Mouse (Mus musculus) cerebellum, adult 11 months (tissue): ENCODE measurements around the gene Trpm3.
A peak's percentile ranks its signal among the peaks of the same experiment; 100 is the strongest.

ENCODE experiments used
- DNase-seq: peaks from one replicate; pipeline ENCODE4 v3.0.0; 2022

Gene Trpm3

DNA sequence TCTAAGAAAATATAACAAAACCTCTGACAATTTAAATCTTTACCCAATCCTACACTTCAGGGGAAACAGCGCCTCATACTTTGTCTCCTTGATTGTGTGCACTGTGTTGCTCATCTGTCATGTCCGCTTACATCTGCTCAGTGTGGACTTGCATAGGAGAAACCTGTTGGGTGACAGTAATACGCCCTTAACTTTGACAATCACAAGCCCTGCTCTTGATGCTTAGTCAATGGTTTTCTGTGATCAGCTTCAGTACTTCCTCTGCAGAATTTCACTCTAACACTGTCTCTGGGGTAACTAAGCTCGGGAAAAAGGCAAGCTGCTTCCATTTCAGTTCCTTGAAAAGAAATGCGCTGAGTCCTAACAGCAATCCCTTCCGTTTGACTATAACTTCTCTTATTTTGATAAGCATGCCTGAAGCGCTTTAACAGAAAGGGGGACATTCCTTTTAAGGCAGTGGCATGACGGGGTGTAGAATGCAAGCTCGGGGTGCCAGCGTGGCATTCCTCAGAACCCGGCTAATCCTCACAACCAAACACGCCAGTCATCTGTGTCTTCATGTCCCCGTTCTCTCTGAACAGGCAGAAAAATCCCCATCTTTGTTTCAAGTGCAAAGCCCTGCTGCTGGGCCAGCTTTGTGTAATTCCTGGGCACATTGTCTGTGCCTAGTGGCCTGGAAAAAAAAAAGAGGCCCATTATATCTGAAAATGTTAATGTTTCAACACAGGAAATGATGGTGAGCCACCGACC, 517.8 kb downstream of the Trpm3 start:
- DNase-seq = no peak

DNA sequence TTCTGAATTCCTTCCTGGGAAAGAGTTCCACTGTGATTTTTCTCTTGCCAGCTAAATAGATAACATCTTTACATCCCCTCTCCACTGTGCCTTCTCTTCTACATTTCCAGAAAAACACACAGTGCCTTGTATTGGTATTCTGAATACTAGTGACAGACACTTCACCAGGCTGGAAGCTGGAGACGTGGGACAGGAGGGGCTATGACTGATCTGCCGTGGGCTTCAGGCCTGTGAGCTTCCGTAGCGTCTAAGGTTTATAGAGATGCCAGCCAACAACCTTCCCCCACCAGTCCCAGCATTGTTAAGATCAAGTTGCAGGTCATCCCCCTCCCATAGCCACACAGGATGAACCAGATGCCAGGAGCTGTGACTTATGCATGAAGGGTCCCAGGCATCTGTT, 518.4 kb downstream of the Trpm3 start:
- no peak for DNase-seq

DNA sequence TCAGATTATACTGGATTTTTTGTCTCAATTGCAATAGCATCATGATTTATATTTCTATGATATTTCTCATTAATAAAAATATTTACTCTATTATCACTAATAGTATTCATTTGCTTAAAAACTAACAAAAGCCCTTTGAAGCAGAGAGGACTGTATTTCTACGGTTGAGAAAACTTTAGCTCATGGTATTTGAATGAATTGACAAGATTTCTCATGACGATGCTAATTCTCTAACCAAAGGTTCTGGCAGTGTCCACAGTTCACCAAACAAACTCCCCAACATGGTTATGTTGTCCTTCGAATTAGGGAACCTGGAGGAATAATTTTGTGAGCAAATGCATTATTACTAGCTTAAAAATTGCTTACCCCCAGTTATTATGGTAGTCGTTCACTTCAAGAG, 526.6 kb downstream of the Trpm3 start:
- no peak for DNase-seq

DNA sequence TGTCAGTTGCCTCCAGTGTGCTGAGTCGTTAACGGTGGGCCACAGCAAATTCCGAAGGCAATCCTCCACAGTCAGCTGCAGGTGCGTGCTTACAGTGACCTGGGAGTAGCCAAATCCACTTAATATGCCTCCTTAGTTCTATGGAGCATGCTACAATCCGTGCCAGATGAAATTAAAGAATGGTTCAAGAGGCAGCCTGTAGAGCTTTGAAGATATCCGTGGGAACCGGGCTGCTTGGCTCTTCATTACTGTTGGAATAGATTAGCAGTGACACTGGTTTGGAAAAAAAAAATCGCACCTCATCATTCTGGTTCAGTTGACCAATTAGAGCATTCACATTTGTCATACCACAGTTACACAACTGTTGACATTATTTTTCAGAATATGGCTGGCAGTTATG, 531.4 kb downstream of the Trpm3 start:
- no peak for DNase-seq

DNA sequence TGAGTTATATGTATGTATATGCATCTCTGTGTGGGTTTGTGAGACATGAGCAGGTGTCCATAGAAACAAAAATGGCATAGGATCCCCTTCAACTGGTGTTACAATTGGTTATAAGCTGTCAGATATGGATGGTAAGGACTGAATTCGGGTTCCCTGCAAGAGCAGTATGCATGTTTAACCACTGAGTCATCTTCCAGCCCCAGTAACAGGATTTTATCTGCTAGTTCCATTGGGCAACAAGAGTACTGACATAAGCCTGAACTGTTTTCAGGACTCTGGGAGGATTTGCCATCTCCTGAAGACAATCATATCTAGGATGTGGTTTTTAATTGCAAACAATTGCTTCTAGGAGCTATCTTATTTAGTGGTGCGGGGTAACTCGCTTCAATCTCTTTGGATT, 534.0 kb downstream of the Trpm3 start:
- DNase-seq = no peak

DNA sequence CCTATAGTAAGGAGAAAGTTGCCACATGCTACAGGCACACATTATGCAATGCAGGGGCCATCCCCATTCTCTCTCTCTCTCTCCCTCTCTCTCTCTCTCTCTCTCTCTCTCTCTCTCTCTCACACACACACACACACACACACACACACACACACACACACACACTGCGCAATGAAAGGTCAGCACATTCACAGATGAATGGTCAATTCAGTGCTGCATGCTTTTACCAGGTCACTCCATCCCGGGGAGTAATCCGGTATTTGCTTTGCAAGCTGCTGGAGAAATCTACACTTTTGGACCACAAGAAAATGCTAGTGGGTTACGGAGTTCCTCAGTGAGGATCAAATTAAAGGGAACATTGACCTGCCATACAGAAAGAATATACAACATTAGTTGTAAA, 537.4 kb downstream of the Trpm3 start:
- DNase-seq = no peak

DNA sequence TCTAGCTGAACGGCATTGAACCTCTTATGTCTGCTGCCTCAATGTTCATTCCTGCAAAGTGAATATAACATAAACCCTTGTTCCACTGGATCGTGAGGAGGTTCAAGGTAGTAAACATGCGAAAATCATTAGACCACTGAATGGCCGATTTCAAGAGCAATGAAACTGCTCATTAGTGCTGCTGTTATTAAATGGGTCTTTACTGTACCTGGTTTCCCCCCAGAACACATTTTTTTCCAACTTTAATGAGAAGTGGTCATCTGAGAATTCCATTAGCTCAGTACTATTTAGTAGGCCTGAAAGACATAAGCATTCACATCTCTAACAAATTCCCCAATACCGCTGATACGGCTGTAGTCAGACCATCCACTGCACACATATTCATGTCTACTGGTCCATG, 543.4 kb downstream of the Trpm3 start:
- no peak for DNase-seq

DNA sequence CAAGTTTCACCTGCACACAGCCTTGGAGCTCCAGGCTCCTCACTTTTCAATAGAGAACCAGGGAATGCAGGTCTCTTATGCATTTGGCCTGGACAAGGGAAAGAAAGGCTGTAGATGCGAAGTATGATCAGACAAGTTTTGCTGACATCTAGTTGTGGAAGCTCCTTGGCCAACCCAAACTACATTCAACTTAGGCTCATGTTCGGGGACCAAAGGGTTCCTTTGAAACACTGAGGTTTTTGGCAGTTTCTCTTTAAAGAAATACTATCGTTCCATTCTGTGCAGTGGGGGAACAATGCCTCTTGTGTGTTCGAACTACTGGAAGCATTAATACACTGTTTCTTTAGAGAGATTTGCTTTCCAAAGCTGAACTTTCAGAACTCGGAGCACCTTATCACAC, 553.1 kb downstream of the Trpm3 start:
- no peak for DNase-seq

DNA sequence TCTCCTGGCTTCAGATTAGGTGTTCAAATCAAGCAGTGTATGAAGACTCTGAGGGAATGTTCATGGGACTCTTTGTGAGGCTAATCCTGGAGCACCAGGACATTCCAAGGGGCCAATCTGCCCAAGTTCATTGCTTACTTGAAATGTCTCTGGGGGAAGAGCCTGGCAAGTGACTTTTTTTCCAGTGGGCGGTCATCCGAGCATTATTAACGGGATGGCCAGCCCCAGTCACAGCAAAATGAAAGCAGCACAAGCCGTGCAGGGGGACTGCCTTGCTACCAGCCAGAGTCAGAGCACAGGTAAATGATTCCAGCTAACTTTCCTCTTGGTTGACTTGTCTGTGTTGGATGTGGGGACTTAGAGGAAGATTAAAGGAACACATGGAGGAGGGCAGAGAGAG, 553.7 kb downstream of the Trpm3 start:
- no peak for DNase-seq

DNA sequence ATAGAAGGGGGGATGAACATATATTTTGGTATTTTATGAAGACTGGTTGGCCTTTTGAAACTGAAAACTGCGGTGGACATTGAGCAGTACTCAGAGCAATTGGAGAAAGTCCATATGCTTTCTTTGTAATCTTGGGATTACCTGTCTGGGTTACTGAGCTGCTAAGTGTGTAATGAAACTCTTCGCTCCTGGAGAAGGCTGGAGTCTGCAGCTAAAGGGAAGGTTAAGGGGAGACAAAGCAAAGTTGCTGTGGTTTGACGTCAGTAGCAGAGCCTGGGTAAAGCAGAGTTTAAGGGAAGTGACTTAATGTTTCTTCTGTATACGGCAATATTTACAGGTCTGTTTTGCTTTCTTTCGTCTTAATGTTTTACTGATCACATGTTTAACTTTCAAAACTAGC, 554.1 kb downstream of the Trpm3 start:
- DNase-seq = no peak

DNA sequence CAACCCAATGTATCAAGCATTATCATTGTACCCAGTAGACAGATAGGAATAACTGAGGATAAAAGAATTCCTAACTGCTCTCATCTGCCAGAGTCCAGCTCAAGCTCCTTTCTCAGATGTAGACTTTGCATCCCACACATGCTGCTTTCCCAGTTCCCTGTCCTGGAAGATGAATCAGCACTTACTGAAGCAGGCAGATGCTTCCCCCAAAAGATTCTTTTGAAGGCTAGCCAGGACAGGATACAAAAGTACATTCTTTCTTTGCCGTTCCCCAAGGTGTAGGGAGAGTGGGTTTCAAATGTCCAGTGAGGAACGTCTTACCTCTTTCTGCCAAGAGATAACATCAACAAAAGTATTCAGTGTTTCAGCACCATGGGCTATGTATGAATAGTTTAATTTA, 556.6 kb downstream of the Trpm3 start:
- no peak for DNase-seq

DNA sequence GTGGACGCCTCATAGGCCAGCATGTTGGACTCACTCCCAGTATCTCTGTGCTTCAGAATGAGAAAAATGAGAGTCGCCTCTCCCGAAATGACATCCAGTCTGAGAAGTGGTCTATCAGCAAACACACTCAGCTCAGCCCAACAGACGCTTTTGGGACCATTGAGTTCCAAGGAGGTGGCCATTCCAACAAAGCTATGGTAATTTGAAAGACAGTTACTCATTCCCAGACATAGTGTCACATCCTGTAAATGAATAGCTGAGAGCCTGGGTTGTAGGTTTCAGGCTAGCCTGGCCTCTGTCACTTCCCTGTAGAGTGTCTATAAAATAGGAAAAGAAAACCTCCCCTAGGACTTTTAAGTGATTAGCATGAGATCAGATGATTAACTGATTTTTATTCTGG, 559.9 kb downstream of the Trpm3 start:
- no peak for DNase-seq

DNA sequence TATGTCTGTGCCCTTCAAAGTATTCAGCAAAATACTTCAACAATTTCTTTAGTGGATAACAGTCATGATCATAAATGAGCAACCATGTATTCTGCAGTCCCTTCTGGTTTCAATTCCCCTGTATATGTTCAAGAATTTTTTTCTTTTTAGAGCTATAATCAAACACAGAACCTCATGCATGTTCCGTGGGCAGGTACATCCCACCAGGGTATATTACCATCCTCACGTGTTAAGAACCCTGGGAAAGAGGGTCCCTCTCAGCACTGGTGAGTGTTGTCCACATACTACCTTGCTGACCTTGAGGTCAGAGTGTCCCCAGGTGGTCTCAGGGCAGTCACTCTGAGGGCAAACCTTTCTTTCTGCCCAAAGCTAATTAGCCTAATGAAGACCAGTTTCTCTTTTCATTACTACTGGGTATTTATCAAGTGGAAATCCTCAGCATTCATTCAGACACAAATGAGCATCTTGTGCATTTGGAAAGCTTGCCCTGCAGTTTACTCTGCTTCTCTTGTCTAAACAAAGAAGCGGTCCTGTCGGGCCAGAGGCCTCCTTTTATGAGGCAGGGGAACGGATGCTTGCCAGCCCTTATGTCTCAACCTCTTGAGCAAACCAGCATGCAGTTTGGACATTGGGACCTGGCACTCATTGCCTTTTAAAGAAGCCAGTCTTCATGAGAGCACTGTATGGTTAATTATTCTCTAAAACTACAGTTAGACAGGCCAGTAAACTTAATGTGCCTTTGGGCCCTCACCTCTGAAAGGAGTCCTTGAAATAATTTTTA, 562.2 kb downstream of the Trpm3 start:
- no peak for DNase-seq

DNA sequence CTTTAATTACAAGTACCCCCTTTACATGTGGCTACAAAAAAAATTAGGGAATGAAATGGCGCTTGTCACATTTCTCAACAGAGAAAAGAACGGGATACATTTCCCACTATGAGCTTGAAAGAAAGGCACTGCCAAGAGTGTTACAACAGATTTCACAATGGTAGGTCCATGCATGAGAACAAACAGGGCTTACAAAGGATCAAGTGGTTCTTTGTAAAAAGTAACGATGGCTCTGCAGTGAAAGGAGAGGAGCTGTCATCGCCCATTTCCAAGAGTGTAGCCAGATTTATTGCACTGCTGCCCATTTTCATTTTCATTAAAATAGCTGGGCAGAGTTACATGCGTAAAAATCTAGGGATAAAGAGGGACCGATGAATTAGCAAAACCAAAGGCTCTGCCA, 565.0 kb downstream of the Trpm3 start:
- no peak for DNase-seq

DNA sequence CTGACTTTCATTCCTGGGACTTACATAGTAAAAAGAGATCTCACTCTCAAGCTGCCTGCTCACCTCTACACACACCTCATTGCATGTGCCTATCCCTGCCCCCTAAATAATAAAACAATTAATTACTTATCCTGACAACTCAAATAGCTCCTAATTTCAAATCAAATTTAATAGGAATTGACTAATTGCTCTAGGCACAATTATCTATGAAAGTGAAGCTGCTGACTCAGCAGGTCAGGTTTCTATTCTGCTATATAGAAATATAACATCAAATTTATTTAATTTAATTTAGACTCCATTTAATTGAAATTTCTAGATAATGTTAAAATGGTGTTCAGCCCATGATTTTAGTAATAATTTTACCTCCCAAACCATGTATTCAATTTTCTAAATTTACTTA, 566.6 kb downstream of the Trpm3 start:
- no peak for DNase-seq

DNA sequence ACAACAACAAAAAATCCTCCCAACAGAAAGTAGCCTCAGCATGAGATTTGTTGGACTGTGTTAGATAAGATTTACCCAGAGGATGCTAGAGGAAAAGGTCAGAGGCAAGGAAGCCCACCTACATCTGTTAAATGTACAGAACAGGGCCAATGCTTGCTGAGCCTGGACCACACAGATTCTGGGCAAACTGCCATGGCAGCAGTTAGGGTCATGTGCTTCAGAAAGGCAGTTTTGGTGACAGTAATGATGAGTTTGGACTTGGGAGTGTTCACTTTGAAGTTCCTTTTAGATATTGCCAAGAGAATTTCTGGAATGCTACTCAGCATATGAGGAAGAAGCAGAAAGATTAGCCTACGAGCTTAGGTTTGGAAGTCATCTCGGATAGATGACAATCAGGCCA, 580.2 kb downstream of the Trpm3 start:
- peak; percentile 30 for DNase-seq

DNA sequence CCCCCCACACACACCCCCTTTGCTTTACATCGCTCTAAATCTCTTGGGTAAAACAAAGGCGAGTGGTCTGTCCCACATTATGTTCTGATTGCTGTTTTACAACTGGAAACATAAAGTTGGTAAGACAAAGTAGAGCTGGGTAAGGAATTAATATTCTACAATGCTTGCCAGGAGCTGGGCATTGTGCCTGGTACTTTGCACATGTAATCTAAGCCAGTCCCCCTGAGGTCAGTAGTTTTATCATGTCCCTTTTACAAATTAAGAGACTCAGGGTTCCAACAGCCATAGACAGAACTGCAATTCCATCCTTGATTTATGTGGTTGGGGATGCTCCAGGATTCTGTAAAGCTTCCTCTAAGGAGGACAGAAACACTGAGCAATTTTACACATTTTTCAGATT, 591.0 kb downstream of the Trpm3 start:
- no peak for DNase-seq

DNA sequence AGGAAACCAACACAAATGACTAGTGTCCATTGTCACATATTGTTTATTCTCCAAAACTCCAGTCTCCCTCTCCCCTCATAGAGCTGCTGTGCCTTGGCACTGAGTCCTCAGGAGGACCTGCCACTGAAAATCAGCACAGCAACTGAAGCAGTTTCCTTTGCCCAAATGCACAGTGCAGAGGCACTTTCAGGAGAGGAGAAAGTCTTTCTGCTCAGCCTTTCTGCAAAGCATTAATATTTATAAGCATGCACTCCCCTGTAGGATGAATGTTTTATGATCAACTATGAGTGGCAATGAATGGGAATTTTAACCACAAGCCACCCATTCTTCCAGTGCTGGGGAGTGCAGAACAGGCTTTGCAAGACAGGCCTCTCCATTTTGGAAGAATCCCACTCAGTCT, 592.1 kb downstream of the Trpm3 start:
- DNase-seq = no peak

DNA sequence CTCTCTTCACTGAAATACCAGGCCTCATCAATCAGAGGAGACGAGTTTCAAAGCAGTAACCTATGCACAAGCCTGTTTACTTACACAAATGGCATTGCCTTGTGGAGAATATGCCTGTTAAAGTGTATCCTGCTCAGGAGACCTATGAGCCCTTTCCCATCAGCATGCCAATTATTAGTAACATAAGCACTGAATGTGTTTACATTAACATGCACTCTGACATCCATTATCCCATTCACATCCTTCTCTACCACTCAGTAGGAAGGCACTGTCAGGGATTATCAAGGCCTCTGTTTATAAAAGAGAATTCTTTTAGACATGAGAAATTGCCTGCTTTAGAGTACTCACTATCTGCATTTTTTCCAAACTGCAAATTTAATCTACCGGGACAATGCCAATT, 598.0 kb downstream of the Trpm3 start:
- DNase-seq = no peak

DNA sequence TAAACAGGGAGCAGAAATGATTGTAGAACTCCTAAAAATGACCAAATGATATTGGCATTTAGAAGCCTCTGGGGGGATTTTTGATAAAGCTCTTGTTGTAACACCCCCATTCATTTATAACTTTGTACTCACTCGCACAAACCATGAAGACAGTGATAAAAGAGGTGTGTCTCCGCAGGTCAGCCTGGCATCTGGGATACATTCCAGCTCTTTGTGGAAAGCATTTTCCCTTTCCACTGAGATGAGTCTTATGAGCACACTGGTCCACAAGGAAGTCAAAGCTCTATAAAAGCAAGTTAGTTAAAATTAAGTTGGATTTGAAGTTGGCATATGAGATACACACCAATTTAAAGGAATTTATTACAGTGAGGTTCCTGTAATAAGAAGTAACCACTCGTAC, 600.4 kb downstream of the Trpm3 start:
- no peak for DNase-seq

DNA sequence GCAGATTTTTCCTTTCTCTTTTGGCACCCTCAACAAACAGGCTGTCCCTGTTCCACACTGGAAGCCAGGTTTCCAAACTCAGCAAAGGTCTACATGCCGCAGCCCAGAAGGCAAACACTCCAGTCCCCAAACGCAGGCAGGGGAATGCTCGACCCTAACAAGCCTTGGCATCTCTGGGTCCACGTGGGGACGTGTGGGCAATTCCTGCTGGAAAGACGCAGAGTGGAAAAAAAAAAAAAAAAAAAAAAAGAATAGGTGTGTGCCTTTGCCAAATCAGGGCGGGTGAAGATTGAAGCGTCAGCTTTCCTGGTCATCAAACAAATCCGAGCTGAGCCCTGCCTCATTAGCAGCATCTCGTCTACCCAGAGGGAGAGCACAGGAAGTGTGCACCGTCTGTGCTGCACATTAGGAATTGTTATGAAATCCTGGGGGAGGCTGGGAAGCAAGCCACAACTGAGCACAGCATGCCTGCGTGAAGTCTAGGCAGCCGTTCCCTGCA, 614.5 kb downstream of the Trpm3 start:
- DNase-seq = peak; percentile 88

DNA sequence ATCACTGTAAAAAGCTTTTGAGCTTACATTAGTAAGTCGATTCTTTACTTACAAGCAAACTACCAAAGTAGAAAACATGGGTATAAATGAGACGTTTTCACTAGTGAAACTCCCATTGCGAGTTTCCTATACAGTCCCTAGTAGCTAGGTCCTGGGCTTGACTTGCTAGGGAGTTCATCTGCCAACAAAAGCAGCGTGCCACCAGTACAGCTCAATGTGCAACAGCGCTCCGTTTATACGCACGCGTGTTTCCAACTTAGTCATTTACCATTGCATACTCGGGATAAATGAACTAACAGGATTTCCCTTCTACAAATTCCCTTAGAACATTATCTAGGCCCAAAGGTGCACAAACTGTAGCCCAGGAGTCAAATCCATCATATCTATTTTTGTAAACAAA, 615.2 kb downstream of the Trpm3 start:
- peak; percentile 33 for DNase-seq

DNA sequence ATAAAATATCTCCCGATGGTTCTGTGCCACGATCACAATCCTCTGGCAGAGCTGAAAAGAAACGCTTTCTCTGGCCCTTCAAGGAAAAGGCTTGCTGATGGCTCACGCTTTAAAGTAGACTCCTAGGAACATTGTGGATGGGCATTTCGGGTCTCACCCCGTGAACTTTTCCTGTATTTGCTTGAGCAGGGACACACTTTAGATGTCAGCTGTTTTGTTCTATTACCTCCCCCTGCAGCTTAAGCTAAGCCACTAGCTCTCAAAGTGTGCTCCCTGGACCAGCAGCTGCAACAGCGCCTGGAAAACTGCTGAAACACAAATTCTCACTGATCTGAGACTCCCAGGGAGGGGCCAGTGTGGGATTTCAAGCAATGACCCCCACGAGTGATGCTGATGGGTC, 615.7 kb downstream of the Trpm3 start:
- no peak for DNase-seq

DNA sequence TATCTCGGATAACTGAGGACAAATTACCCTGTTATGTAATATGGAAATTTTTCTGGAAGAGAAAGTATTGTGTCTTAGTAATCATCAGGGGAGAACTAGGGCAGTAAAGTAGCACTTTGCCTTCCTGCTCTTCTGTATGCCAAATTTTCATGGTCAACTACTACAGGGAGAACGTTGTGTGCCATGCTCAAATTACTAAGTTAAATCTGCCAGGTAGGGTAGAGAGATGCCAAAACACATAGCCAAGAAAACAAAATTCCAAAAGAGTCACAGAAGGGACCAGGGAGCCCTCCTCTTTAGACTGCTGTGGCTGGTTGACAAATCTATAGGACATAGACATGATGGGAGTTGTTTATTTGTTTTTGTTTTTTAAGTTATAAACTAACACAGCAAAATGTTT, 619.6 kb downstream of the Trpm3 start:
- no peak for DNase-seq

DNA sequence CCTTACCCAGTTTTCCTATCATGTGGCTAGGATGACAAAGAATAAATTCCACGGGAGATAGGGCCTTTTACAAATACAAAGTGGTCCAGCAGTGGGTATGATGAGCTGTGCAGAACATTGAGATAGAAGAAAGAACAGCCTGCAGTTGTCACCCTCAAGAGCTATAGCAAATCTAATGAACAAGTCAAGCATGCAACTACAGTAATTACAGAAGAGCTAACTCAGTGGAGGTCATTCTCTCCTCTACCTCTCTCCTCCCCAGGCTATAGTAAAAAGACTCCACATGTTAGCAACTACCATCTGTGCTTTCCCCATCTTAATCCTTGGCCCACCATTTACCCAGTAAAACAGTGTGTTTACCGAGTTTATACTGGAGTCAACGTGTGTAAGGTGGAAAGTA, 629.4 kb downstream of the Trpm3 start:
- DNase-seq = no peak
